Mouse (Mus musculus) limb, embryonic 11.5 days (tissue): ENCODE data around the gene Hist1h2ad. TPM values are rescaled to one million over a fixed set of nuclear protein-coding genes. Genes with fewer than 3 reads are reported as not detected.
A peak's percentile ranks its signal among the peaks of the same experiment; 100 is the strongest.
"Not testable (repeated sequence)": the region's sequence is repeated elsewhere in the genome, so short reads cannot be mapped to it uniquely, and the experiment has no call there.

ENCODE experiments used
- ATAC-seq: fragments of 200-750 bp; cut with Nextera tagmentation; 2 replicates; pipeline ENCODE4 v1.8.0; 2017; ENCODE audit warnings: low read depth; ENCODE audit not compliant: insufficient number of reproducible peaks, low FRiP score, low TSS enrichment
- DNase-seq: peaks from one replicate; pipeline ENCODE4 v3.0.0-alpha.2; 2015; ENCODE audit warnings: low spot score
- H3K27ac ChIP-seq: fragments of 300-500 bp; sonication (generic); replicated peaks from 2 replicates; pipeline ENCODE4 v1.5.1; 2014; ENCODE audit warnings: low read depth, mild to moderate bottlenecking, low read length
- H3K27me3 ChIP-seq: fragments of 300-500 bp; sonication (generic); 2 replicates; pipeline ENCODE4 v1.6.1; 2014; ENCODE audit warnings: mild to moderate bottlenecking, low read length, mixed read lengths; ENCODE audit not compliant: control insufficient read depth, insufficient read depth
- H3K36me3 ChIP-seq: fragments of 300-500 bp; sonication (generic); 2 replicates; pipeline ENCODE4 v1.6.1; 2014; ENCODE audit warnings: mild to moderate bottlenecking, low read length, moderate library complexity, mixed read lengths; ENCODE audit not compliant: control insufficient read depth, insufficient read depth
- H3K4me1 ChIP-seq: fragments of 300-500 bp; sonication (generic); 2 replicates; pipeline ENCODE4 v1.6.1; 2014; ENCODE audit warnings: low read length, mixed read lengths; ENCODE audit not compliant: control insufficient read depth, insufficient read depth
- H3K4me2 ChIP-seq: fragments of 300-500 bp; sonication (generic); 2 replicates; pipeline ENCODE4 v1.6.1; 2014; ENCODE audit warnings: low read depth, mild to moderate bottlenecking, moderate library complexity; ENCODE audit not compliant: severe bottlenecking
- H3K4me3 ChIP-seq: fragments of 300-500 bp; sonication (generic); 2 replicates; pipeline ENCODE4 v1.5.1; 2014; ENCODE audit warnings: low read depth, low read length
- H3K9ac ChIP-seq: fragments of 300-500 bp; sonication (generic); 2 replicates; pipeline ENCODE4 v1.6.1; 2014; ENCODE audit warnings: mild to moderate bottlenecking, low read length
- H3K9me3 ChIP-seq: fragments of 300-500 bp; sonication (generic); 2 replicates; pipeline ENCODE4 v1.6.1; 2016; ENCODE audit warnings: low read length; ENCODE audit not compliant: control insufficient read depth
- WGBS: fragments of 180-500 bp; shearing (Covaris S2); extraction: QIAGEN DNeasy Blood & Tissue Kit; methylation state at CpG from one replicate; pipeline ENCODE4 v1.1.7; 2014; 5-methylcytosine and 5-hydroxymethylcytosine counted together
- polyA plus RNA-seq: library from polyadenylated mRNA; unstranded; fragments of >200 nt; fragmentation: Nextera tagmentation; extraction: Ambion mirVana; gene quantifications from 2 replicates; pipeline ENCODE4 v1.2.1, GENCODE M21; 2014

Gene Hist1h2ad
- polyA plus RNA-seq, 1 experiment from 2014 or later = 3.1 TPM

- H3K9ac ChIP-seq = peak overlapping the region; percentile 85
- not testable (repeated sequence) for H3K9me3 ChIP-seq, H3K36me3 ChIP-seq, H3K4me1 ChIP-seq, ATAC-seq, H3K27me3 ChIP-seq
- 2% methylated on average over 8 of the region's 40 CpGs for WGBS
- H3K4me2 ChIP-seq = peak overlapping the region; percentile 69
- DNase-seq = peak; percentile 65
- peak overlapping the region; percentile 45 for H3K4me3 ChIP-seq
- peak overlapping the region; percentile 94 for H3K27ac ChIP-seq
Measured at GRCm38 (mm10) chr13:23575864-23576313, 1.7 kb downstream of the Hist1h2ad start.

- Histone ChIP-seq H3K4me2 (peak overlapping the region; percentile 69), H3K4me3 (peak overlapping the region; percentile 45), H3K36me3 (no peaks in the 10 kb centered on the region), H3K9ac (peak overlapping the region; percentile 85), H3K4me1 (peaks cover 7% of the 10 kb centered on the region; the same call in 1 of the 2 replicates), H3K27me3 (no peaks in the 10 kb centered on the region), H3K27ac (peak overlapping the region; percentile 94), H3K9me3 (no peaks in the 10 kb centered on the region)
- ATAC-seq (no peak), DNase-seq (peak; percentile 76)
- 4% methylated on average over 7 of the region's 7 CpGs for WGBS
Measured at GRCm38 (mm10) chr13:23576351-23576881, 2.2 kb downstream of the Hist1h2ad start.

- DNase-seq (peak; percentile 47), ATAC-seq (no peak)
- Histone ChIP-seq H3K4me3 (peak overlapping the region; percentile 45), H3K27ac (peak overlapping the region; percentile 94), H3K9ac (peak overlapping the region; percentile 85), H3K4me2 (peak overlapping the region; percentile 69), H3K9me3 (no peaks in the 10 kb centered on the region), H3K4me1 (peaks cover 7% of the 10 kb centered on the region; the same call in 1 of the 2 replicates), H3K36me3 (no peaks in the 10 kb centered on the region), H3K27me3 (no peaks in the 10 kb centered on the region)
- 59% methylated on average over 6 of the region's 6 CpGs for WGBS
Measured at GRCm38 (mm10) chr13:23576906-23577639, 2.9 kb downstream of the Hist1h2ad start.

GRCm38 (mm10) chr13:23577835-23578234, 3.7 kb downstream of the Hist1h2ad start:
- no peaks in the 10 kb centered on the region for H3K27me3 ChIP-seq
- H3K27ac ChIP-seq = no peak overlapping the region
- DNase-seq = no peak
- whole genome bisulfite sequencing = 97% methylated on average over 1 of the region's 1 CpGs
- no peaks in the 10 kb centered on the region for H3K9me3 ChIP-seq
- no peaks in the 10 kb centered on the region for H3K36me3 ChIP-seq
- H3K4me2 ChIP-seq = no peak overlapping the region
- H3K9ac ChIP-seq = no peak overlapping the region
- ATAC-seq = no peak
- H3K4me1 ChIP-seq = peaks cover 10% of the 10 kb centered on the region
- H3K4me3 ChIP-seq = no peak overlapping the region

GRCm38 (mm10) chr13:23581408-23582218, 7.4 kb downstream of the Hist1h2ad start, which contains the start of gene Hist1h4d:
Gene Hist1h4d (plus strand): TSS chr13:23581598.
- H3K27ac ChIP-seq = peak within 1 kb of the TSS; percentile 98
- 0% methylated on average over 41 of the region's 43 CpGs for whole genome bisulfite sequencing
- peaks cover 11% of the 10 kb centered on the region for H3K4me1 ChIP-seq
- H3K4me2 ChIP-seq = peak within 1 kb of the TSS; percentile 82
- ATAC-seq = peak; percentile 89
- no peaks in the 10 kb centered on the region for H3K27me3 ChIP-seq
- DNase-seq = peak; percentile 99
- H3K9me3 ChIP-seq = no peaks in the 10 kb centered on the region
- no peaks in the 10 kb centered on the region for H3K36me3 ChIP-seq
- H3K9ac ChIP-seq = peak within 1 kb of the TSS; percentile 83
- peak within 1 kb of the TSS; percentile 54 for H3K4me3 ChIP-seq

- H3K4me1 ChIP-seq = peaks cover 9% of the 10 kb centered on the region; the same call in 1 of the 2 replicates
- H3K9ac ChIP-seq = peak overlapping the region; percentile 83
- peak overlapping the region; percentile 54 for H3K4me3 ChIP-seq
- ATAC-seq (no peak), DNase-seq (peak; percentile 58)
- WGBS = 4% methylated on average over 6 of the region's 6 CpGs
- H3K27ac ChIP-seq = peak overlapping the region; percentile 98
- no peaks in the 10 kb centered on the region for H3K9me3 ChIP-seq
- peak overlapping the region; percentile 82 for H3K4me2 ChIP-seq
- H3K36me3 ChIP-seq = no peaks in the 10 kb centered on the region
- no peaks in the 10 kb centered on the region for H3K27me3 ChIP-seq
Measured at GRCm38 (mm10) chr13:23582219-23583056, 8.3 kb downstream of the Hist1h2ad start.

- H3K27ac ChIP-seq = peak overlapping the region; percentile 98
- H3K4me3 ChIP-seq = no peak overlapping the region
- H3K9me3 ChIP-seq = no peaks in the 10 kb centered on the region
- H3K27me3 ChIP-seq = no peaks in the 10 kb centered on the region
- peak overlapping the region; percentile 17; the same call in 1 of the 2 replicates for H3K9ac ChIP-seq
- H3K4me2 ChIP-seq = no peak overlapping the region
- H3K36me3 ChIP-seq = no peaks in the 10 kb centered on the region
- DNase-seq = peak; percentile 32
- ATAC-seq = no peak
- peaks cover 9% of the 10 kb centered on the region; the same call in 1 of the 2 replicates for H3K4me1 ChIP-seq
Measured at GRCm38 (mm10) chr13:23583387-23584068, 9.3 kb downstream of the Hist1h2ad start.
